Mouse (Mus musculus) CH12.LX (cell line): Measurements from ENCODE around the gene Tmod1. TPM values are rescaled to one million over a fixed set of nuclear protein-coding genes. Genes with fewer than 3 reads are reported as not detected.

ENCODE experiments used
- DNase-seq: peaks from one replicate; pipeline ENCODE4 v3.0.0-alpha.2; 2013; ENCODE audit errors: extremely low read depth
- H3K27ac ChIP-seq: 2 replicates; pipeline ENCODE4 v1.5.1; 2012; ENCODE audit warnings: low read depth, mild to moderate bottlenecking, control low read depth, moderate library complexity; ENCODE audit not compliant: insufficient read depth
- H3K27me3 ChIP-seq: replicated peaks from 2 replicates; pipeline ENCODE3; 2012; ENCODE audit warnings: inconsistent platforms
- H3K36me3 ChIP-seq, 2 experiments: replicated peaks in 1 of 2; 2 replicates each; pipeline versions ENCODE3 to v1.6.1; 2012; ENCODE audit warnings: inconsistent platforms in 1 of 2, low read length in 1 of 2, mild to moderate bottlenecking in 1 of 2, mixed read lengths in 1 of 2, moderate library complexity in 1 of 2; ENCODE audit not compliant: control insufficient read depth in 1 of 2, insufficient read depth in 1 of 2
- H3K4me1 ChIP-seq, 2 experiments: 2 replicates each; pipeline ENCODE4 v1.6.1; 2012; ENCODE audit warnings: inconsistent platforms in 1 of 2, moderate library complexity in 1 of 2; ENCODE audit not compliant: insufficient read depth in 2 of 2, control insufficient read depth in 1 of 2
- H3K4me2 ChIP-seq: 2 replicates; pipeline ENCODE4 v1.6.1; 2012; ENCODE audit warnings: low read depth, mild to moderate bottlenecking, control low read depth; ENCODE audit not compliant: poor library complexity, insufficient read depth, severe bottlenecking
- H3K4me3 ChIP-seq, 3 experiments: fragments of 150-350 bp in 1 of 3; sonication (generic) in 1 of 3; replicated peaks in 1 of 3; 2 replicates each; pipeline versions ENCODE3 to v1.5.1; 2011 to 2012; ENCODE audit warnings: low read depth in 2 of 3, low read length in 2 of 3, mild to moderate bottlenecking in 2 of 3, moderate library complexity in 2 of 3, control low read depth in 1 of 3, improper control_type of control experiment in 1 of 3, inconsistent platforms in 1 of 3, mixed read lengths in 1 of 3; ENCODE audit not compliant: poor library complexity in 1 of 3
- H3K79me2 ChIP-seq: replicated peaks from 2 replicates; pipeline ENCODE4 v1.6.1; 2012; ENCODE audit warnings: mild to moderate bottlenecking, moderate library complexity; ENCODE audit not compliant: control insufficient read depth, poor library complexity, insufficient read depth, severe bottlenecking; ENCODE audit errors: extremely low read depth
- H3K9ac ChIP-seq: 2 replicates; pipeline ENCODE4 v1.6.1; 2012; ENCODE audit warnings: low read depth, mild to moderate bottlenecking, control low read depth, moderate library complexity; ENCODE audit not compliant: insufficient read depth
- H3K9me3 ChIP-seq: replicated peaks from 2 replicates; pipeline ENCODE3; 2012; ENCODE audit warnings: low read length, inconsistent platforms, mixed read lengths
- BHLHE40 ChIP-seq: IDR thresholded peaks from 2 replicates; pipeline ENCODE4 v1.6.1; 2011; ENCODE audit warnings: mild to moderate bottlenecking, low read depth, low read length, improper control_type of control experiment
- CHD1 ChIP-seq: IDR thresholded peaks from 2 replicates; pipeline ENCODE4 v1.6.1; 2012; ENCODE audit warnings: low read depth, low read length, improper control_type of control experiment, inconsistent platforms
- CTCF ChIP-seq, 2 experiments: IDR thresholded peaks in 1 of 2; conservative IDR thresholded peaks in 1 of 2; 2 replicates each; pipeline ENCODE4 v1.5.1; 2011 to 2012; ENCODE audit warnings: low read depth in 2 of 2, low read length in 2 of 2, improper control_type of control experiment in 1 of 2, inconsistent platforms in 1 of 2, mild to moderate bottlenecking in 1 of 2, moderate library complexity in 1 of 2
- EP300 ChIP-seq: IDR thresholded peaks from 2 replicates; pipeline ENCODE4 v1.6.1; 2011; ENCODE audit warnings: low read length, improper control_type of control experiment
- ETS1 ChIP-seq: conservative IDR thresholded peaks from 2 replicates; pipeline ENCODE4 v1.6.1; 2012; ENCODE audit warnings: low read depth, mild to moderate bottlenecking, inconsistent platforms, low read length, improper control_type of control experiment, moderate library complexity
- GABPA ChIP-seq: IDR thresholded peaks from 2 replicates; pipeline ENCODE4 v1.6.1; 2012; ENCODE audit warnings: low read depth, low read length, improper control_type of control experiment, inconsistent platforms; ENCODE audit not compliant: insufficient replicate concordance
- IRF4 ChIP-seq: IDR thresholded peaks from 2 replicates; pipeline ENCODE4 v1.6.1; 2014; ENCODE audit warnings: low read depth, mild to moderate bottlenecking, inconsistent platforms, low read length, improper control_type of control experiment
- JUN ChIP-seq: IDR thresholded peaks from 2 replicates; pipeline ENCODE4 v1.6.1; 2011; ENCODE audit warnings: low read depth, mild to moderate bottlenecking, low read length, improper control_type of control experiment, moderate library complexity; ENCODE audit not compliant: insufficient read depth
- JUND ChIP-seq: conservative IDR thresholded peaks from 2 replicates; pipeline ENCODE4 v1.6.1; 2011; ENCODE audit warnings: low read depth, low read length, improper control_type of control experiment
- KAT2A ChIP-seq: IDR thresholded peaks from 2 replicates; pipeline ENCODE4 v1.6.1; 2012; ENCODE audit warnings: low read length, improper control_type of control experiment, inconsistent platforms; ENCODE audit not compliant: insufficient replicate concordance
- MAZ ChIP-seq: IDR thresholded peaks from 2 replicates; pipeline ENCODE4 v1.6.1; 2012; ENCODE audit warnings: low read depth, mild to moderate bottlenecking, inconsistent platforms, low read length, improper control_type of control experiment, moderate library complexity
- MXI1 ChIP-seq: IDR thresholded peaks from 2 replicates; pipeline ENCODE4 v1.6.1; 2011; ENCODE audit warnings: mild to moderate bottlenecking, low read depth, low read length, improper control_type of control experiment
- MYC ChIP-seq: IDR thresholded peaks from 2 replicates; pipeline ENCODE4 v1.6.1; 2011; ENCODE audit warnings: low read depth, mild to moderate bottlenecking, improper control_type of control experiment, low read length
- NELFE ChIP-seq: IDR thresholded peaks from 2 replicates; pipeline ENCODE4 v1.6.1; 2011; ENCODE audit warnings: low read depth, low read length, improper control_type of control experiment
- NRF1 ChIP-seq: IDR thresholded peaks from 2 replicates; pipeline ENCODE4 v1.6.1; 2014; ENCODE audit warnings: low read depth, mild to moderate bottlenecking, inconsistent platforms, low read length, improper control_type of control experiment, moderate library complexity
- POLR2A ChIP-seq: IDR thresholded peaks from 2 replicates; pipeline ENCODE4 v1.6.1; 2011; ENCODE audit warnings: low read depth, mild to moderate bottlenecking, improper control_type of control experiment, low read length
- RCOR1 ChIP-seq: conservative IDR thresholded peaks from 2 replicates; pipeline ENCODE4 v1.6.1; 2012; ENCODE audit warnings: low read depth, mild to moderate bottlenecking, inconsistent platforms, low read length, improper control_type of control experiment
- TBP ChIP-seq: conservative IDR thresholded peaks from 2 replicates; pipeline ENCODE4 v1.6.1; 2011; ENCODE audit warnings: low read depth, low read length, improper control_type of control experiment
- TCF12 ChIP-seq: IDR thresholded peaks from 2 replicates; pipeline ENCODE4 v1.6.1; 2014; ENCODE audit warnings: low read depth, mild to moderate bottlenecking, inconsistent platforms, low read length, improper control_type of control experiment
- UBTF ChIP-seq: IDR thresholded peaks from 2 replicates; pipeline ENCODE4 v1.6.1; 2012; ENCODE audit warnings: low read depth, mild to moderate bottlenecking, inconsistent platforms, low read length, improper control_type of control experiment, moderate library complexity
- USF1 ChIP-seq: IDR thresholded peaks from 2 replicates; pipeline ENCODE4 v1.6.1; 2014; ENCODE audit warnings: low read depth, mild to moderate bottlenecking, inconsistent platforms, low read length, improper control_type of control experiment
- ZKSCAN1 ChIP-seq: IDR thresholded peaks from 2 replicates; pipeline ENCODE4 v1.6.1; 2012; ENCODE audit warnings: low read depth, inconsistent platforms, low read length, improper control_type of control experiment, borderline replicate concordance
- ZMIZ1 ChIP-seq: IDR thresholded peaks from 2 replicates; pipeline ENCODE4 v1.6.1; 2012; ENCODE audit warnings: low read depth, mild to moderate bottlenecking, inconsistent platforms, low read length, improper control_type of control experiment
- dilution Hi-C: fragments of 300-500 bp; cut with MboI; formaldehyde crosslinking; loops from 2 replicates; pipeline ENCODE4 v1.14.3; 2020; ENCODE audit warnings: low sequenced_read_pairs; ENCODE audit not compliant: extremely low pct_unique_long_range_greater_than_20kb, extremely low pct_ligation_motif_present
- in situ Hi-C: fragments of 300-500 bp; cut with MboI; formaldehyde crosslinking; loops from 3 replicates; pipeline ENCODE4 v1.14.3; 2019; ENCODE audit warnings: low sequenced_read_pairs, low pct_ligation_motif_present, low pct_unique_long_range_greater_than_20kb, mixed read lengths
- polyA plus RNA-seq: library from polyadenylated mRNA; unstranded; fragments of >175 nt; gene quantifications from 2 replicates; pipeline ENCODE4 v1.2.1, GENCODE M21; 2012; ENCODE audit warnings: low read depth; ENCODE audit not compliant: insufficient read length
- total RNA-seq, 2 experiments: library from RNA; depleted of rRNA; stranded (reverse); fragments of 300-350 nt in 1 of 2; fragments of >200 nt in 1 of 2; gene quantifications; 2 replicates each; pipeline ENCODE4 v1.2.3; 2012 to 2014

Gene Tmod1
- total and polyA plus RNA-seq, 3 experiments, result 0.93 to 3.1 (median 2.5) TPM

DNA sequence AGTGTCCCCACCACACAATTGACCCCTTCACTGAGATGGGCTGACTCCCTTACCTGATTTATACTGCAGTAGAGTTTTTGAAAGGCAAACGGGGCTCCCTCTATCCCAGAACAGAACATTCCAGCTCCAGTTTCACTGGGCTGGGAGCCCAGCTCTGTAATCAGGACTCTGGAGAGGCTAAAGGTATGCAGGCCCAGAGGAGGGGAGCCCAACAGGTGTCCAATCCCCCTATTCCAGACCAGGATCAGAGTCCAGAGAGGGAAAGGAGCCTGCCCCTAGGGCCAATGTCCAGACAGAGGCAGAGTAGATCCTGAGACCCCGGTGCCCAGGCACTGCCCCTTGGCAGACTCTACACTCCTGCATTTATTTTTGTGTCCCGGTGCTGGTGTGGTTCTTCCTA lies 26.2 kb downstream of the Tmod1 start:
- Histone ChIP-seq H3K36me3 (peaks cover 0 to 11% of the 10 kb centered on the region in 2 experiments), H3K4me1 (peaks cover 7 to 10% of the 10 kb centered on the region in 2 experiments), H3K27ac (no peak overlapping the region), H3K4me2 (no peak overlapping the region), H3K9me3 (no peaks in the 10 kb centered on the region), H3K27me3 (no peaks in the 10 kb centered on the region), H3K9ac (no peak overlapping the region), H3K4me3 (no peak overlapping the region), H3K79me2 (no peaks in the 10 kb centered on the region)
- TF ChIP-seq USF1 (no peak), BHLHE40 (no peak), EP300 (no peak), IRF4 (no peak), JUN (no peak), GABPA (no peak), UBTF (no peak), TBP (no peak), NELFE (no peak), KAT2A (no peak), JUND (no peak), MXI1 (no peak), ZMIZ1 (no peak)
- dilution Hi-C loops (no loop called here), in situ Hi-C loops (no loop called here)
- DNase-seq, result no peak

GRCm38 (mm10) chr4:46065695-46066340 lies 27.1 kb downstream of the Tmod1 start:
- Histone ChIP-seq H3K9me3 (no peaks in the 10 kb centered on the region), H3K36me3 (peaks cover 0 to 11% of the 10 kb centered on the region in 2 experiments), H3K27me3 (no peaks in the 10 kb centered on the region), H3K4me1 (peaks cover 7 to 10% of the 10 kb centered on the region in 2 experiments), H3K79me2 (no peaks in the 10 kb centered on the region), H3K4me3 (no peak overlapping the region), H3K27ac (no peak overlapping the region), H3K4me2 (no peak overlapping the region), H3K9ac (no peak overlapping the region)
- dilution Hi-C loops, result no loop called here
- no peak for DNase-seq
- in situ Hi-C loops, result no loop called here
- TF ChIP-seq ZMIZ1 (no peak), JUND (no peak), MYC (no peak), IRF4 (no peak), MAZ (no peak), TCF12 (no peak), CHD1 (no peak), ZKSCAN1 (no peak), RCOR1 (no peak), GABPA (no peak), ETS1 (no peak), POLR2A (no peak), NRF1 (no peak), MXI1 (no peak), CTCF (conservative IDR thresholded peaks at IDR 0.05 in 1 of 2, IDR thresholded peaks at IDR 0.05 in 1 of 2; ENCODE audit: low read depth in 2 of 2, low read length in 2 of 2) (no peak), JUN (no peak)
